Mouse (Mus musculus) fibroblast of lung, adult 2 months (primary cell): ENCODE measurements around the gene Zfp462.

Source experiments
- DNase-seq: peaks from one replicate; pipeline ENCODE4 v3.0.0-alpha.2; 2011; ENCODE audit warnings: low read depth

The Zfp462 gene

GRCm38 (mm10) chr4:55117839-55118487, 173.1 kb downstream of the Zfp462 start:
- DNase-seq, result no peak

- DNase-seq, result no peak
Measured at GRCm38 (mm10) chr4:55121126-55121525, 176.3 kb downstream of the Zfp462 start.

GRCm38 (mm10) chr4:55121952-55122351, 177.1 kb downstream of the Zfp462 start:
- DNase-seq, result no peak

- DNase-seq, result no peak
Measured at GRCm38 (mm10) chr4:55124126-55124525, 179.3 kb downstream of the Zfp462 start.

GRCm38 (mm10) chr4:55125048-55125737, 180.3 kb downstream of the Zfp462 start:
- DNase-seq, result no peak

GRCm38 (mm10) chr4:55125738-55126054, 180.8 kb downstream of the Zfp462 start:
- DNase-seq, result no peak

GRCm38 (mm10) chr4:55127228-55127901, 182.5 kb downstream of the Zfp462 start:
- no peak for DNase-seq

GRCm38 (mm10) chr4:55128088-55128835, 183.4 kb downstream of the Zfp462 start:
- no peak for DNase-seq
